Mouse (Mus musculus): Measurements from ENCODE around the gene Rad50. TPM values are rescaled to one million over a fixed set of nuclear protein-coding genes. Genes with fewer than 3 reads are reported as not detected.

The Rad50 gene
- total and polyA plus RNA-seq, 3 experiments: 39.6 to 53.6 (median 48.2) TPM

- H3K36me3 ChIP-seq (replicated peaks in 1 of 2; ENCODE audit: control insufficient read depth in 1 of 2, insufficient read depth in 1 of 2, low read length in 1 of 2): peaks cover 10 to 24% of the 10 kb centered on the region in 2 experiments
- dilution Hi-C loops (cut with MboI; ENCODE audit: extremely low pct_ligation_motif_present, extremely low pct_unique_long_range_greater_than_20kb, low sequenced_read_pairs): no loop called here
These were observed 89.5 kb downstream of the Rad50 start for GRCm38 (mm10) chr11:53617562-53618109.

DNA sequence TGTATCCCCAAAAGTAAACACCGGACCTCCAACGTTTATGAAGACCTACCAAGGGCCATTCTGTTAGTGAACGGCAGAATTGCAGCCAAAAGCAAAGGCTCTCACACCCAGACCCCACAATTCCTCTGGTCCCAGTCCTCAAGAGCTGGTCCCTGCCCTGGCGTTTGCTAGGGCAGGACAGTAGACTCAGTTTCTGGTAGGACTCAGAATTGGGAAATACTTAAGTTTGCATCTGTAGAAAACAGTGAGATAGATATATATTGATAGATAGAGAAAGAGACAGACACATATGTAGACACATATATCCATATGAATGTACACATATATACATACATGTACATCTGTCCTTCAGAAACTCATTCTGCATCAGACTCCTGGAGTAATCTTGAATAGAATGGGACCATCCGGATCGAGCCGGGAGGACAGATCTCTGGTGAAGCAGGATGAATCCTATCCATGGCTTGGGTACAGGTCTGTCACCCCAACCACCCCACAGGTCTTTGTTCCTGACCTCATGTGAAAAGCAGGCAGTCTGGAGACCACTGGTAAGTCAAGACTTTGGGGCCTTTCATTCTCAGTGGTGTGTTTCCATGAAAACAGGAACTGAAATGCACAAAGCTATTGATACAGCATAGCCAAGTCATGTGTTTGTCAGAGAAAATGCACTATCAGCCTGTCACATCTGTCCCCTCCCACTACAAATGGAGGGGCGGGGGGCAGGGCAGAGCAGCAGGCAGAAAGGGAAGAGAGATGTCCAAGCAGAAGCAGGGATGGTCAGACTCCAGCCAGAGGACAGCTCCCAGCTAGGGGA lies 90.2 kb downstream of the Rad50 start:
- Histone ChIP-seq H3K27ac (ENCODE audit: insufficient read depth, low read depth) (peak overlapping the region; percentile 86), H3K4me3 (replicated peaks in 1 of 3; ENCODE audit: low read depth in 2 of 3, low read length in 2 of 3, poor library complexity in 1 of 3) (peak overlapping the region; percentile 64 to 88 (median 69)), H3K4me2 (ENCODE audit: insufficient read depth, low read depth, poor library complexity, severe bottlenecking) (peak overlapping the region; percentile 79), H3K27me3 (replicated peaks) (no peaks in the 10 kb centered on the region), H3K79me2 (replicated peaks; ENCODE audit: control insufficient read depth, extremely low read depth, insufficient read depth, poor library complexity, severe bottlenecking) (peaks cover 25% of the 10 kb centered on the region), H3K9ac (ENCODE audit: insufficient read depth, low read depth) (peak overlapping the region; percentile 97), H3K36me3 (replicated peaks in 1 of 2; ENCODE audit: control insufficient read depth in 1 of 2, insufficient read depth in 1 of 2, low read length in 1 of 2) (peaks cover 15 to 31% of the 10 kb centered on the region in 2 experiments), H3K4me1 (ENCODE audit: control insufficient read depth in 1 of 2, insufficient read depth in 2 of 2) (peaks cover 32 to 57% of the 10 kb centered on the region in 2 experiments), H3K9me3 (replicated peaks; ENCODE audit: low read length) (peaks cover 15% of the 10 kb centered on the region)
- peak; percentile 94 for DNase-seq (ENCODE audit: extremely low read depth)
- dilution Hi-C loops (cut with MboI; ENCODE audit: extremely low pct_ligation_motif_present, extremely low pct_unique_long_range_greater_than_20kb, low sequenced_read_pairs): no loop called here
- in situ Hi-C loops (cut with MboI; ENCODE audit: low pct_ligation_motif_present, low pct_unique_long_range_greater_than_20kb, low sequenced_read_pairs): no loop called here
- no peak for TF ChIP-seq GABPA (IDR thresholded peaks at IDR 0.05; ENCODE audit: insufficient replicate concordance, low read depth, low read length)
- TF ChIP-seq USF2 (conservative IDR thresholded peaks at IDR 0.05; ENCODE audit: low read depth, low read length): no peak
- peak; percentile 96 for TF ChIP-seq IRF4 (IDR thresholded peaks at IDR 0.05; ENCODE audit: low read depth, low read length)
- 0 out of 2 replicates have a peak, but pooled peaks have one; percentile 2 for TF ChIP-seq ZNF384 (IDR thresholded peaks at IDR 0.05; ENCODE audit: low read depth, low read length)
- TF ChIP-seq SIN3A (IDR thresholded peaks at IDR 0.05; ENCODE audit: low read length): peak; percentile 99
- TF ChIP-seq POLR2A (IDR thresholded peaks at IDR 0.05; ENCODE audit: low read depth, low read length): peak; percentile 80
- TF ChIP-seq TBP (conservative IDR thresholded peaks at IDR 0.05; ENCODE audit: low read depth, low read length): peak; percentile 95
- TF ChIP-seq ETS1 (conservative IDR thresholded peaks at IDR 0.05; ENCODE audit: low read depth, low read length): peak; percentile 95
- TF ChIP-seq RAD21 (IDR thresholded peaks at IDR 0.05; ENCODE audit: low read depth, low read length): no peak; the same call in 1 of the 2 replicates
- TF ChIP-seq JUN (IDR thresholded peaks at IDR 0.05; ENCODE audit: insufficient read depth, low read depth, low read length): no peak; the same call in 1 of the 2 replicates
- TF ChIP-seq ZC3H11A (IDR thresholded peaks at IDR 0.05; ENCODE audit: low read depth, low read length): no peak
- no peak for TF ChIP-seq PAX5 (IDR thresholded peaks at IDR 0.05; ENCODE audit: low read length)
- peak; percentile 73 for TF ChIP-seq MEF2A (IDR thresholded peaks at IDR 0.05; ENCODE audit: borderline replicate concordance, low read depth, low read length)
- peak; percentile 83; the same call in 1 of the 2 replicates for TF ChIP-seq CHD2 (IDR thresholded peaks at IDR 0.05; ENCODE audit: low read length)
- no peak for TF ChIP-seq RCOR1 (conservative IDR thresholded peaks at IDR 0.05; ENCODE audit: low read depth, low read length)
- peak; percentile 40; the same call in 1 of the 2 replicates for TF ChIP-seq HCFC1 (IDR thresholded peaks at IDR 0.05; ENCODE audit: low read depth, low read length)
- peak; percentile 4; the same call in 1 of the 2 replicates for TF ChIP-seq UBTF (IDR thresholded peaks at IDR 0.05; ENCODE audit: low read depth, low read length)
- peak; percentile 90 for TF ChIP-seq MAX (IDR thresholded peaks at IDR 0.05; ENCODE audit: low read length)
- peak; percentile 50; the same call in 1 of the 2 replicates for TF ChIP-seq USF1 (IDR thresholded peaks at IDR 0.05; ENCODE audit: low read depth, low read length)
- TF ChIP-seq KAT2A (IDR thresholded peaks at IDR 0.05; ENCODE audit: insufficient replicate concordance, low read length): 0 out of 2 replicates have a peak, but pooled peaks have one; percentile 27
- peak; percentile 1; the same call in 1 of the 2 replicates for TF ChIP-seq SMC3 (IDR thresholded peaks at IDR 0.05; ENCODE audit: low read depth, low read length)
- peak; percentile 86 for TF ChIP-seq POLR2AphosphoS2 (IDR thresholded peaks at IDR 0.05; ENCODE audit: low read depth, low read length)
- peak; percentile 93 for TF ChIP-seq EP300 (IDR thresholded peaks at IDR 0.05; ENCODE audit: low read length)
- TF ChIP-seq CTCF (conservative IDR thresholded peaks at IDR 0.05 in 1 of 2, IDR thresholded peaks at IDR 0.05 in 1 of 2; ENCODE audit: low read depth in 2 of 2, low read length in 2 of 2): no peak
- peak; percentile 97 for TF ChIP-seq TCF12 (IDR thresholded peaks at IDR 0.05; ENCODE audit: low read depth, low read length)
- TF ChIP-seq ELF1 (IDR thresholded peaks at IDR 0.05; ENCODE audit: low read depth, low read length): peak; percentile 73
- TF ChIP-seq BHLHE40 (IDR thresholded peaks at IDR 0.05; ENCODE audit: low read depth, low read length): peak; percentile 97
- TF ChIP-seq CHD1 (IDR thresholded peaks at IDR 0.05; ENCODE audit: low read depth, low read length): peak; percentile 97; the same call in 1 of the 2 replicates

More at GRCm38 (mm10) chr11:53617562-53618109, 89.5 kb downstream of the Rad50 start:
- Histone ChIP-seq H3K4me1 (ENCODE audit: control insufficient read depth in 1 of 2, insufficient read depth in 2 of 2) (peaks cover 39 to 64% of the 10 kb centered on the region in 2 experiments), H3K27me3 (replicated peaks) (no peaks in the 10 kb centered on the region), H3K4me2 (ENCODE audit: insufficient read depth, low read depth, poor library complexity, severe bottlenecking) (peak overlapping the region; percentile 79), H3K9me3 (replicated peaks; ENCODE audit: low read length) (peaks cover 9% of the 10 kb centered on the region), H3K27ac (ENCODE audit: insufficient read depth, low read depth) (peak overlapping the region; percentile 86), H3K4me3 (replicated peaks in 1 of 3; ENCODE audit: low read depth in 2 of 3, low read length in 2 of 3, poor library complexity in 1 of 3) (peak overlapping the region; percentile 6 to 64 (median 33)), H3K9ac (ENCODE audit: insufficient read depth, low read depth) (peak overlapping the region; percentile 14), H3K79me2 (replicated peaks; ENCODE audit: control insufficient read depth, extremely low read depth, insufficient read depth, poor library complexity, severe bottlenecking) (peaks cover 25% of the 10 kb centered on the region)
- in situ Hi-C loops (cut with MboI; ENCODE audit: low pct_ligation_motif_present, low pct_unique_long_range_greater_than_20kb, low sequenced_read_pairs): no loop called here
- DNase-seq (ENCODE audit: extremely low read depth): no peak
- TF ChIP-seq ZNF384 (IDR thresholded peaks at IDR 0.05; ENCODE audit: low read depth, low read length) (peak; percentile 62; the same call in 1 of the 2 replicates), ELF1 (IDR thresholded peaks at IDR 0.05; ENCODE audit: low read depth, low read length) (0 out of 2 replicates have a peak, but pooled peaks have one; percentile 3), SMC3 (IDR thresholded peaks at IDR 0.05; ENCODE audit: low read depth, low read length) (no peak), CHD2 (IDR thresholded peaks at IDR 0.05; ENCODE audit: low read length) (0 out of 2 replicates have a peak, but pooled peaks have one; percentile 36)

Data from CH12.LX (cell line).